Mouse (Mus musculus): ENCODE data around the gene Alyref2. TPM values are rescaled to one million over a fixed set of nuclear protein-coding genes. Genes with fewer than 3 reads are reported as not detected.
A peak's percentile ranks its signal among the peaks of the same experiment; 100 is the strongest.

Gene Alyref2
- 33.1 and 34.3 TPM in 2 replicates for polyA plus RNA-seq (2015; fragmentation: Nextera tagmentation; extraction: Ambion mirVana)

- peak; percentile 91 for ATAC-seq (replicated peaks)
- H3K4me1 ChIP-seq = peaks cover 17% of the 10 kb centered on the region
- peak within 1 kb of the TSS; percentile 92 for H3K9ac ChIP-seq
- no peaks in the 10 kb centered on the region; the same call in 1 of the 2 replicates for H3K27me3 ChIP-seq (replicated peaks)
- H3K4me3 ChIP-seq = peak within 1 kb of the TSS; percentile 72
- under 1% methylated on average over 19 of the region's 19 CpGs for WGBS
- H3K36me3 ChIP-seq (replicated peaks) = no peaks in the 10 kb centered on the region
- no peaks in the 10 kb centered on the region for H3K9me3 ChIP-seq
- peak within 1 kb of the TSS; percentile 98 for H3K27ac ChIP-seq
- H3K4me2 ChIP-seq = peak within 1 kb of the TSS; percentile 81
These were observed at the start of gene Alyref2 for GRCm38 (mm10) chr1:171503250-171503591. Alyref2 (plus strand) TSS chr1:171503478.

GRCm38 (mm10) chr1:171454926-171455325 is 48.4 kb upstream of the Alyref2 start:
- H3K36me3 ChIP-seq (replicated peaks) = no peaks in the 10 kb centered on the region
- H3K9ac ChIP-seq = no peak overlapping the region
- no peak overlapping the region for H3K4me3 ChIP-seq
- ATAC-seq (replicated peaks) = no peak
- peaks cover 4% of the 10 kb centered on the region; the same call in 1 of the 2 replicates for H3K4me1 ChIP-seq
- H3K9me3 ChIP-seq = no peaks in the 10 kb centered on the region
- WGBS = 86% methylated on average over 6 of the region's 6 CpGs
- no peak overlapping the region for H3K27ac ChIP-seq
- H3K4me2 ChIP-seq = no peak overlapping the region
- H3K27me3 ChIP-seq (replicated peaks) = no peaks in the 10 kb centered on the region

GRCm38 (mm10) chr1:171457568-171457967 is 45.7 kb upstream of the Alyref2 start:
- Histone ChIP-seq H3K36me3 (replicated peaks) (no peaks in the 10 kb centered on the region), H3K4me1 (peaks cover 6% of the 10 kb centered on the region; the same call in 1 of the 2 replicates), H3K4me2 (no peak overlapping the region), H3K9me3 (no peaks in the 10 kb centered on the region), H3K27me3 (replicated peaks) (no peaks in the 10 kb centered on the region), H3K4me3 (no peak overlapping the region), H3K9ac (no peak overlapping the region), H3K27ac (no peak overlapping the region)
- ATAC-seq (replicated peaks) = no peak
- 98% methylated on average over 1 of the region's 1 CpGs for WGBS

GRCm38 (mm10) chr1:171459791-171460190 is 43.5 kb upstream of the Alyref2 start:
- Histone ChIP-seq H3K36me3 (replicated peaks) (no peaks in the 10 kb centered on the region), H3K27me3 (replicated peaks) (no peaks in the 10 kb centered on the region), H3K4me2 (0 out of 2 replicates have a peak overlapping the region, but pooled peaks have one; percentile 9), H3K4me3 (no peak overlapping the region), H3K27ac (no peak overlapping the region), H3K4me1 (peaks cover 6% of the 10 kb centered on the region; the same call in 1 of the 2 replicates), H3K9me3 (no peaks in the 10 kb centered on the region), H3K9ac (no peak overlapping the region)
- 53% methylated on average over 5 of the region's 5 CpGs for WGBS
- ATAC-seq (replicated peaks) = no peak

GRCm38 (mm10) chr1:171460551-171461503 is 42.5 kb upstream of the Alyref2 start:
- Histone ChIP-seq H3K27ac (no peak overlapping the region), H3K36me3 (replicated peaks) (no peaks in the 10 kb centered on the region), H3K4me2 (no peak overlapping the region), H3K4me1 (peaks cover 6% of the 10 kb centered on the region; the same call in 1 of the 2 replicates), H3K4me3 (no peak overlapping the region), H3K9ac (no peak overlapping the region), H3K9me3 (no peaks in the 10 kb centered on the region), H3K27me3 (replicated peaks) (no peaks in the 10 kb centered on the region)
- ATAC-seq (replicated peaks) = no peak
- 92% methylated on average over 22 of the region's 22 CpGs for WGBS

GRCm38 (mm10) chr1:171463133-171463532 is 40.1 kb upstream of the Alyref2 start:
- H3K4me1 ChIP-seq = peaks cover 6% of the 10 kb centered on the region; the same call in 1 of the 2 replicates
- no peak overlapping the region for H3K4me3 ChIP-seq
- H3K27ac ChIP-seq = no peak overlapping the region
- 90% methylated on average over 3 of the region's 3 CpGs for WGBS
- H3K27me3 ChIP-seq (replicated peaks) = no peaks in the 10 kb centered on the region
- no peak overlapping the region for H3K9ac ChIP-seq
- H3K36me3 ChIP-seq (replicated peaks) = no peaks in the 10 kb centered on the region
- H3K9me3 ChIP-seq = no peaks in the 10 kb centered on the region
- no peak for ATAC-seq (replicated peaks)
- H3K4me2 ChIP-seq = no peak overlapping the region

GRCm38 (mm10) chr1:171465749-171466412 is 37.4 kb upstream of the Alyref2 start:
- no peak for ATAC-seq (replicated peaks)
- no peaks in the 10 kb centered on the region for H3K36me3 ChIP-seq (replicated peaks)
- H3K27ac ChIP-seq = no peak overlapping the region
- no peaks in the 10 kb centered on the region for H3K9me3 ChIP-seq
- H3K4me2 ChIP-seq = no peak overlapping the region
- H3K4me1 ChIP-seq = no peaks in the 10 kb centered on the region
- no peaks in the 10 kb centered on the region for H3K27me3 ChIP-seq (replicated peaks)
- H3K4me3 ChIP-seq = no peak overlapping the region
- WGBS = 90% methylated on average over 5 of the region's 5 CpGs
- no peak overlapping the region for H3K9ac ChIP-seq

- 80% methylated on average over 4 of the region's 4 CpGs for WGBS
- H3K4me1 ChIP-seq = no peaks in the 10 kb centered on the region
- H3K27me3 ChIP-seq (replicated peaks) = no peaks in the 10 kb centered on the region
- no peak overlapping the region for H3K9ac ChIP-seq
- no peak overlapping the region for H3K27ac ChIP-seq
- H3K36me3 ChIP-seq (replicated peaks) = no peaks in the 10 kb centered on the region
- H3K4me2 ChIP-seq = no peak overlapping the region
- H3K4me3 ChIP-seq = no peak overlapping the region
- no peaks in the 10 kb centered on the region for H3K9me3 ChIP-seq
- ATAC-seq (replicated peaks) = no peak
These were observed 36.7 kb upstream of the Alyref2 start for GRCm38 (mm10) chr1:171466565-171466964.

- H3K4me3 ChIP-seq = no peak overlapping the region
- WGBS = 92% methylated on average over 3 of the region's 3 CpGs
- no peaks in the 10 kb centered on the region for H3K36me3 ChIP-seq (replicated peaks)
- no peak overlapping the region for H3K27ac ChIP-seq
- no peak for ATAC-seq (replicated peaks)
- H3K9me3 ChIP-seq = no peaks in the 10 kb centered on the region
- no peak overlapping the region for H3K4me2 ChIP-seq
- H3K4me1 ChIP-seq = no peaks in the 10 kb centered on the region
- H3K9ac ChIP-seq = no peak overlapping the region
- H3K27me3 ChIP-seq (replicated peaks) = no peaks in the 10 kb centered on the region
These were observed 33.6 kb upstream of the Alyref2 start for GRCm38 (mm10) chr1:171469678-171470077.

GRCm38 (mm10) chr1:171470371-171470871 is 32.9 kb upstream of the Alyref2 start:
- Histone ChIP-seq H3K4me2 (no peak overlapping the region), H3K36me3 (replicated peaks) (no peaks in the 10 kb centered on the region)
- 33% methylated on average over 7 of the region's 7 CpGs for WGBS

GRCm38 (mm10) chr1:171470896-171471295 is 32.4 kb upstream of the Alyref2 start:
- Histone ChIP-seq H3K9ac (no peak overlapping the region), H3K4me3 (no peak overlapping the region), H3K27ac (no peak overlapping the region), H3K27me3 (replicated peaks) (no peaks in the 10 kb centered on the region), H3K9me3 (no peaks in the 10 kb centered on the region), H3K4me1 (no peaks in the 10 kb centered on the region), H3K4me2 (no peak overlapping the region), H3K36me3 (replicated peaks) (no peaks in the 10 kb centered on the region)
- ATAC-seq (replicated peaks) = no peak
- 87% methylated on average over 5 of the region's 5 CpGs for WGBS

More at GRCm38 (mm10) chr1:171470371-171470871, 32.9 kb upstream of the Alyref2 start:
- Histone ChIP-seq H3K9me3 (no peaks in the 10 kb centered on the region), H3K27ac (no peak overlapping the region), H3K27me3 (replicated peaks) (no peaks in the 10 kb centered on the region), H3K4me1 (no peaks in the 10 kb centered on the region), H3K4me3 (no peak overlapping the region), H3K9ac (no peak overlapping the region)
- ATAC-seq (replicated peaks) = no peak

GRCm38 (mm10) chr1:171471452-171471851 is 31.8 kb upstream of the Alyref2 start:
- H3K4me3 ChIP-seq = no peak overlapping the region
- H3K4me2 ChIP-seq = no peak overlapping the region
- H3K27ac ChIP-seq = no peak overlapping the region
- no peak overlapping the region for H3K9ac ChIP-seq
- no peaks in the 10 kb centered on the region for H3K27me3 ChIP-seq (replicated peaks)
- no peaks in the 10 kb centered on the region for H3K36me3 ChIP-seq (replicated peaks)
- WGBS = 44% methylated on average over 1 of the region's 1 CpGs
- no peaks in the 10 kb centered on the region for H3K9me3 ChIP-seq
- no peak for ATAC-seq (replicated peaks)
- H3K4me1 ChIP-seq = no peaks in the 10 kb centered on the region

Measured in midbrain, embryonic 15.5 days (tissue).